Mouse (Mus musculus) forebrain, embryonic 12.5 days (tissue): Measurements from ENCODE around the gene Unc13c. TPM values are rescaled to one million over a fixed set of nuclear protein-coding genes. Genes with fewer than 3 reads are reported as not detected.

Experiments used
- ATAC-seq: fragments of 200-750 bp; cut with Nextera tagmentation; 2 replicates; pipeline ENCODE4 v1.8.0; 2017; ENCODE audit warnings: moderate TSS enrichment; ENCODE audit not compliant: low FRiP score
- H3K27ac ChIP-seq: fragments of 300-500 bp; sonication (generic); 2 replicates; pipeline ENCODE4 v1.5.1; 2016; ENCODE audit warnings: mild to moderate bottlenecking
- H3K27me3 ChIP-seq: fragments of 300-500 bp; sonication (generic); 2 replicates; pipeline ENCODE4 v1.6.1; 2016; ENCODE audit warnings: mild to moderate bottlenecking
- H3K36me3 ChIP-seq: fragments of 300-500 bp; sonication (generic); replicated peaks from 2 replicates; pipeline ENCODE4 v1.6.1; 2016; ENCODE audit warnings: mild to moderate bottlenecking
- H3K4me1 ChIP-seq: fragments of 300-500 bp; sonication (generic); 2 replicates; pipeline ENCODE4 v1.6.1; 2016
- H3K4me2 ChIP-seq: fragments of 300-500 bp; sonication (generic); 2 replicates; pipeline ENCODE4 v1.6.1; 2016; ENCODE audit warnings: mild to moderate bottlenecking, moderate library complexity
- H3K4me3 ChIP-seq: fragments of 300-500 bp; sonication (generic); replicated peaks from 2 replicates; pipeline ENCODE4 v1.5.1; 2016; ENCODE audit warnings: mild to moderate bottlenecking
- H3K9ac ChIP-seq: fragments of 300-500 bp; sonication (generic); 2 replicates; pipeline ENCODE4 v1.6.1; 2016; ENCODE audit warnings: mild to moderate bottlenecking
- H3K9me3 ChIP-seq: fragments of 300-500 bp; sonication (generic); 2 replicates; pipeline ENCODE4 v1.6.1; 2016
- WGBS: fragments of 180-500 bp; shearing (Covaris S2); methylation state at CpG from one replicate; pipeline ENCODE4 v1.1.7; 2016; 5-methylcytosine and 5-hydroxymethylcytosine counted together
- polyA plus RNA-seq: library from polyadenylated mRNA; unstranded; fragments of >200 nt; fragmentation: Nextera tagmentation; extraction: Ambion mirVana; gene quantifications from 2 replicates; pipeline ENCODE4 v1.2.1, GENCODE M21; 2016

The Unc13c gene
- polyA plus RNA-seq, 1 experiment from 2014 or later: 0.46 TPM

DNA sequence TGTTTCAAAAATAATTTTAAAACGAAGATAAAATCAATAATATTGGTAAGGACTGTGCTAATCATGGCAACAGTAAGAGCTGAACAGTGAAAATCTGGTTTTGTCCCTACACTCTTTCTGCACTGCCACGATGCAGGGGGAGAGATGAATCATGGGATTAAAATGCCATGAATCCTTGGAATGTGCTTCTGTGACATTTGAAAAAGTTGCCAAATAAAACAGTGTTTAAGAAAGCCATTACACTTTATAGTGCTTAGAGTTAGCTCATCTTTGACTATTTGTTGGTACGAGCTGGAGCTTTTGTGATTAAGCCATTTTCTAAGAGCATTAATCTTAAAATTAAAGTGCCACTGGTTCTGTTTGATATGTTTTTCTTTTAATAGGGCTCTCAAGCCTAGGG is 496.2 kb downstream of the Unc13c start:
- WGBS: 60% methylated on average over 3 of the region's 3 CpGs
- no peak overlapping the region for H3K4me2 ChIP-seq
- H3K9ac ChIP-seq: no peak overlapping the region
- ATAC-seq: no peak
- H3K4me3 ChIP-seq: no peak overlapping the region
- no peaks in the 10 kb centered on the region for H3K4me1 ChIP-seq
- no peaks in the 10 kb centered on the region for H3K9me3 ChIP-seq
- no peaks in the 10 kb centered on the region for H3K36me3 ChIP-seq
- H3K27me3 ChIP-seq: no peaks in the 10 kb centered on the region
- no peak overlapping the region for H3K27ac ChIP-seq

DNA sequence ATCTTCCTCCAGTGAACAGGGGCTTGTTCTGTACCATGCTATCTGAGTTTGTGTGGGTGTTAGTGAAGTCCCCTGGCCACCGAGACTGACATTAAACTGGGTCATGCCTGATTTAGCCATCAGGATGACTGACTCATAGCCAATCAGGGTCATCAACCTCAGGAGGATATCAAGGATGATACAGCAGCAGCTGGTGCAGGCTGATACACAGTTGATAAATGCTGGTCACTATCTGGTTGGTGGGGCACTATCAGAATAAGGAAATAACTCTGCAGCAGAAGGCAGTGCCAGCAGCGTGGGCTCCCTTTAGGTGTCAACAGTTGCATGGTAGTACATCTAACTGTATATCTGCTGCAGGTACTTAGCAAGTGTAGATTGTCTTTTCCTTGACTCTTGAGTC is 506.7 kb downstream of the Unc13c start:
- Histone ChIP-seq H3K9me3 (no peaks in the 10 kb centered on the region), H3K27ac (no peak overlapping the region), H3K4me2 (no peak overlapping the region), H3K27me3 (no peaks in the 10 kb centered on the region), H3K4me3 (no peak overlapping the region), H3K36me3 (no peaks in the 10 kb centered on the region), H3K4me1 (no peaks in the 10 kb centered on the region), H3K9ac (no peak overlapping the region)
- ATAC-seq: no peak
- 92% methylated on average over 2 of the region's 2 CpGs for WGBS

DNA sequence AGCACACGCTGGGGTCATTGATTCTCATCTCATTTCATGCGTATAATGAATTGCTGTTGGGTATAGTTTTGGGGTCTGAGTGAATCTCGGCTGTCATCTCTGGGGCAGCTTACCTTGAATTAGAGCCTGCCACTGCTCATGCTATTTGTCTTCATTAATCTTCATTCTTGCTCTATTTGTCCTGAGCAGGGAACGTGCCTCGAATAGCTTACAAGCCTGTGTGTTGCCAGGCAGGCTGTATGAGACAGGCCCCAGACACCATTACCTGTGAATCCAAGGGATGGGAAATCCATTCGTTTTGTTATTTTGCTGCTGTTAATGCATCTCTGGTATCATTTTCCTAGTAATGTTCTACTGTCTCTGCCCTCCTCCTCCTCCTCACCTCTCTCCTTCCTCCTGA is 518.8 kb downstream of the Unc13c start:
- Histone ChIP-seq H3K27me3 (no peaks in the 10 kb centered on the region), H3K27ac (no peak overlapping the region), H3K9ac (no peak overlapping the region), H3K4me1 (0 out of 2 replicates have a peak, but pooled peaks cover 6% of the 10 kb centered on the region), H3K4me2 (no peak overlapping the region), H3K9me3 (no peaks in the 10 kb centered on the region), H3K36me3 (no peaks in the 10 kb centered on the region), H3K4me3 (no peak overlapping the region)
- no peak for ATAC-seq
- 78% methylated on average over 6 of the region's 6 CpGs for WGBS

DNA sequence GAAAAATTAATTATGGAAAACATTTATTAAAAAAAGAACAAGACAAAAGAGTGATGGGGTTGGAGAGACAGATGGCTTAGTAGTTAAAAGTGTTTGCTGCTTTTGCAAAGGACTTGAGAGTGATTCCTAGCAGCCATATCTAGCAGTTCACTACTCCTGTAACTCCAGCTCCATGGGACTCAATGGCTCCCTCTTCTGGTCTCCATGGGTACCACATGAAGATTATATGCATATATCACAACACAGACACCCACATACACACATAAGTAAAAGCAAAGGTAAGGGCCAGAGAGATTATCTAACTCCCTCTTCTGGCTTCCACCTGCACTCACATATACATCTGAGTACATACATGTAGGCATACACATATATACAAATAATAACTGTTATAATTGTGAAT is 519.5 kb downstream of the Unc13c start:
- H3K9me3 ChIP-seq: no peaks in the 10 kb centered on the region
- no peak overlapping the region for H3K4me2 ChIP-seq
- H3K36me3 ChIP-seq: no peaks in the 10 kb centered on the region
- H3K27ac ChIP-seq: no peak overlapping the region
- 0 out of 2 replicates have a peak, but pooled peaks cover 6% of the 10 kb centered on the region for H3K4me1 ChIP-seq
- H3K9ac ChIP-seq: no peak overlapping the region
- no peak for ATAC-seq
- H3K4me3 ChIP-seq: no peak overlapping the region
- no peaks in the 10 kb centered on the region for H3K27me3 ChIP-seq

DNA sequence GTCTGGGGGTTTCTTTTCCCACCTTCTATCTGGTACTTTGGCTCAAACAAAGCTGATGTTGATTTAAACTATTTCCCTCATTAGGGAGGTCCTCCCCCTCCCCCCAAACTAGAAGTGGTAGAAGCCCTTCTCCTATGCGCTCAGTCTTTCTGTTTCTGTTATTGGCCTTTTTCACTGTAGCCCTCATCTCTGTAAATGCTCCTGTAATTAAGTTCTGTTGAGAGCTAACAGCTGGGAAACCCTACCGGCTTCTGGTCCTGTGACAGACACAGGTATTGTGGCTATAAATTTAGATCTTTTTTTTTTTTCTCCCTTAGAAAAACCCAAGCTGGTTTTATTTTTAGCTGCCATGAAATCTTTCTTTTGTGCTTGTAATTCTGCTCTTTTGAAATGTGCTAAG is 536.8 kb downstream of the Unc13c start:
- no peak overlapping the region for H3K4me2 ChIP-seq
- H3K27me3 ChIP-seq: no peaks in the 10 kb centered on the region
- H3K4me3 ChIP-seq: no peak overlapping the region
- H3K9ac ChIP-seq: no peak overlapping the region
- H3K4me1 ChIP-seq: no peaks in the 10 kb centered on the region
- no peak overlapping the region for H3K27ac ChIP-seq
- no peaks in the 10 kb centered on the region for H3K9me3 ChIP-seq
- 76% methylated on average over 2 of the region's 2 CpGs for WGBS
- ATAC-seq: no peak
- no peaks in the 10 kb centered on the region for H3K36me3 ChIP-seq

Other genes with a start within 250 kb of the Unc13c start
- 0.20 and 0.42 TPM in 2 replicates for gene Wdr72, start 141.4 kb upstream of the Unc13c start, polyA plus RNA-seq